Mouse (Mus musculus): ENCODE results near the gene Cmas. TPM values are rescaled to one million over a fixed set of nuclear protein-coding genes. Genes with fewer than 3 reads are reported as not detected.

The Cmas gene
- polyA plus RNA-seq, 1 experiment from 2014 or later: 181 TPM

DNA sequence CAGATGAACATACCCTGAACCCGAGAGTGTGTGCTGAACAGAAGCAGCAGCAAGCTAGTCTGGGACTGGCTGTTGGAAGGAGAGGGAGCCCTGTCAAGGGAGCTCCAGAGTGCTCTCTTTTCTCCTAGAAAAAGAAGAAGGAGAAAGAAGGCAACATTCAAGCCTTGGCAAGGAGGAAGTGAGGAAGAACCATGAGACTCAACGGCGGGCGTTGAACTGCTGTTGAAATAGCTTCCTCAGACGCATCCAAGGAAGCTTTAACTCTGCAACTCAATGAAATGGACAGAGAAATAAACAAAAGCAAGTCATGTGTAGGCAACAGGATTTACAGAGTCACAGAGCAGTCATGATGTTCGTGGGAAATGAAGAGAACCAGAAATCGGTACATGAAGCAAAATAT lies 9.7 kb upstream of the Cmas start:
- Histone ChIP-seq H3K4me2 (ENCODE audit: low read depth, low read length) (no peak overlapping the region), H3K9me3 (ENCODE audit: control insufficient read depth, low read length) (no peaks in the 10 kb centered on the region), H3K4me3 (ENCODE audit: low read depth, low read length) (no peak overlapping the region), H3K27ac (ENCODE audit: low read depth, low read length) (no peak overlapping the region), H3K36me3 (ENCODE audit: control insufficient read depth, insufficient read depth, low read length) (no peaks in the 10 kb centered on the region), H3K4me1 (ENCODE audit: control insufficient read depth, insufficient read depth, low read length) (no peaks in the 10 kb centered on the region), H3K27me3 (ENCODE audit: control insufficient read depth, insufficient read depth, low read length) (no peaks in the 10 kb centered on the region), H3K9ac (replicated peaks; ENCODE audit: low read depth, low read length) (no peak overlapping the region)
- 85% methylated on average over 7 of the region's 7 CpGs for WGBS
- ATAC-seq (ENCODE audit: low read depth): no peak

- Histone ChIP-seq H3K9me3 (ENCODE audit: control insufficient read depth, low read length) (no peaks in the 10 kb centered on the region), H3K27me3 (ENCODE audit: control insufficient read depth, insufficient read depth, low read length) (no peaks in the 10 kb centered on the region), H3K9ac (replicated peaks; ENCODE audit: low read depth, low read length) (no peak overlapping the region), H3K4me3 (ENCODE audit: low read depth, low read length) (no peak overlapping the region), H3K36me3 (ENCODE audit: control insufficient read depth, insufficient read depth, low read length) (no peaks in the 10 kb centered on the region), H3K4me1 (ENCODE audit: control insufficient read depth, insufficient read depth, low read length) (no peaks in the 10 kb centered on the region), H3K27ac (ENCODE audit: low read depth, low read length) (no peak overlapping the region), H3K4me2 (ENCODE audit: low read depth, low read length) (no peak overlapping the region)
- ATAC-seq (ENCODE audit: low read depth): no peak
- WGBS: 86% methylated on average over 2 of the region's 2 CpGs
Measured at GRCm38 (mm10) chr6:142747165-142747564, 9.3 kb upstream of the Cmas start.

- Histone ChIP-seq H3K4me3 (ENCODE audit: low read depth, low read length) (no peak overlapping the region), H3K27ac (ENCODE audit: low read depth, low read length) (no peak overlapping the region)
- 74% methylated on average over 8 of the region's 8 CpGs for WGBS
Measured at GRCm38 (mm10) chr6:142748057-142748708, 8.3 kb upstream of the Cmas start.

DNA sequence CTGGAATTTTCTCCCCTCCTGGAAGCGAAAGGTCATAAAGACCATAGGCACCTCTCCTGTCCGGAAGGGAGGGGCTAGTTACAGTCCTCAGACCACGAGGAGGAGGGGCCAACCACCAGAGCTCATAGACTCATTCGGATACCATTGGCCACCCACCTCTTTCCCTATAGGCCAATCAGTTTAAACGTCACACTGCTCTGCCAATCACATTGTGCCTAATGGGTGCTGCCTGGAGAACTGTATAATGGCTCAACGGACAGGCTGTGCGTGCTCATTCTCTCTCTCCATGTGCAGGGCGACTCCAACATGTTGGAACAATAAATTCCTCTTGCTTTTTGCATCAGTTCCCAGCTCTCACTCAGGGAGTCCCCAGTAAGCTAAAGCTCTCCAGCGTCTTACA lies 5.1 kb upstream of the Cmas start:
- 43% methylated on average over 9 of the region's 9 CpGs for WGBS

More at GRCm38 (mm10) chr6:142748057-142748708, 8.3 kb upstream of the Cmas start:
- Histone ChIP-seq H3K36me3 (ENCODE audit: control insufficient read depth, insufficient read depth, low read length) (no peaks in the 10 kb centered on the region), H3K4me1 (ENCODE audit: control insufficient read depth, insufficient read depth, low read length) (no peaks in the 10 kb centered on the region), H3K9ac (replicated peaks; ENCODE audit: low read depth, low read length) (no peak overlapping the region), H3K27me3 (ENCODE audit: control insufficient read depth, insufficient read depth, low read length) (no peaks in the 10 kb centered on the region), H3K9me3 (ENCODE audit: control insufficient read depth, low read length) (no peaks in the 10 kb centered on the region), H3K4me2 (ENCODE audit: low read depth, low read length) (no peak overlapping the region)
- ATAC-seq (ENCODE audit: low read depth): no peak

DNA sequence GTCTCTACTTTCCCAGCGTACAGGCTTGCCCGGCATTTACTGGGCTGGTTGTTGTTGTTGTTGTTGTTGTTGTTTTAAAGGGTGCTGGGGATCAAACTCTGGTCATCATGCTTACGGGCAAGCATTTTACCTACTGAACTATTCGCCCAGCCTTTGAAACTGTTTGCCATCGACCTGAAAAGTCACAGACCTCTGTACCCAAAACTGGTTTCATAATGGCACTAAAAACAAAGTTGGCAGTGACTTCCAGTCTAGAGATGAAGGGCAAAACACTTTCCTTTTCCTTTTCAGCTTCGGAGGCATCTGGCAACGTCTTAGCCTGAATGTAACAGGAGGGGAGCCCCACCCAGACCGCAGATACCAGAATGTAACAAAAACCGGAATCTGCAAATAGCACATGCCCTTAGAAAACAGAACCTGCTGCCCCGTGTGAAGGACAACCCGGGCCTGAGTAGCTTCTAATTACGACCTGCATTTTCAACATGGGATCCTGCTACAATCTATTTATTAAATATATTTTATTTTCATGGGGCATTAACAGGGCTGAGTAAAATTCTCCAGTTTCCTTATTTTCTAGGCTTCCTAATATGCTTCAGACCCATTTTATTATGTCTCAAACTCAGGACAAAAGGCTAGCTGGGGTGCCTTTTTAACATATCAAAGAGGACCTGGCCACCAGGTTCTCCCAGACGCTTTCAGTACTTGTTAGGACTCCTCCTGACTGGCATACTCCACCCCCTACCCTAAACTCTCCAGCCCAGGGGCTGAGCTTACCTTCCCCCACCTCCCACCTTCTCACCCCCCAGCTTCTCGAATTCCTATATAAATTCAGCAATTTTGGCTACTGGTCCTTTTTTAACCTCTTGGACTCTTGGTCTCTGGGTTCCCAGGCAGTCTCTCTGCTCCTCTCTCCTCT lies 3.9 kb upstream of the Cmas start:
- Histone ChIP-seq H3K27ac (ENCODE audit: low read depth, low read length) (no peak overlapping the region), H3K9ac (replicated peaks; ENCODE audit: low read depth, low read length) (no peak overlapping the region), H3K4me3 (ENCODE audit: low read depth, low read length) (no peak overlapping the region), H3K36me3 (ENCODE audit: control insufficient read depth, insufficient read depth, low read length) (no peaks in the 10 kb centered on the region), H3K4me2 (ENCODE audit: low read depth, low read length) (no peak overlapping the region), H3K27me3 (ENCODE audit: control insufficient read depth, insufficient read depth, low read length) (no peaks in the 10 kb centered on the region), H3K4me1 (ENCODE audit: control insufficient read depth, insufficient read depth, low read length) (peaks cover 1% of the 10 kb centered on the region), H3K9me3 (ENCODE audit: control insufficient read depth, low read length) (no peaks in the 10 kb centered on the region)
- WGBS: 40% methylated on average over 14 of the region's 14 CpGs
- no peak for ATAC-seq (ENCODE audit: low read depth)

More for the DNA sequence above, 5.1 kb upstream of the Cmas start:
- peak; percentile 84 for ATAC-seq (ENCODE audit: low read depth)
- Histone ChIP-seq H3K27ac (ENCODE audit: low read depth, low read length) (no peak overlapping the region), H3K27me3 (ENCODE audit: control insufficient read depth, insufficient read depth, low read length) (no peaks in the 10 kb centered on the region), H3K4me1 (ENCODE audit: control insufficient read depth, insufficient read depth, low read length) (no peaks in the 10 kb centered on the region), H3K9ac (replicated peaks; ENCODE audit: low read depth, low read length) (no peak overlapping the region), H3K4me2 (ENCODE audit: low read depth, low read length) (no peak overlapping the region), H3K9me3 (ENCODE audit: control insufficient read depth, low read length) (no peaks in the 10 kb centered on the region), H3K36me3 (ENCODE audit: control insufficient read depth, insufficient read depth, low read length) (no peaks in the 10 kb centered on the region), H3K4me3 (ENCODE audit: low read depth, low read length) (no peak overlapping the region)

DNA sequence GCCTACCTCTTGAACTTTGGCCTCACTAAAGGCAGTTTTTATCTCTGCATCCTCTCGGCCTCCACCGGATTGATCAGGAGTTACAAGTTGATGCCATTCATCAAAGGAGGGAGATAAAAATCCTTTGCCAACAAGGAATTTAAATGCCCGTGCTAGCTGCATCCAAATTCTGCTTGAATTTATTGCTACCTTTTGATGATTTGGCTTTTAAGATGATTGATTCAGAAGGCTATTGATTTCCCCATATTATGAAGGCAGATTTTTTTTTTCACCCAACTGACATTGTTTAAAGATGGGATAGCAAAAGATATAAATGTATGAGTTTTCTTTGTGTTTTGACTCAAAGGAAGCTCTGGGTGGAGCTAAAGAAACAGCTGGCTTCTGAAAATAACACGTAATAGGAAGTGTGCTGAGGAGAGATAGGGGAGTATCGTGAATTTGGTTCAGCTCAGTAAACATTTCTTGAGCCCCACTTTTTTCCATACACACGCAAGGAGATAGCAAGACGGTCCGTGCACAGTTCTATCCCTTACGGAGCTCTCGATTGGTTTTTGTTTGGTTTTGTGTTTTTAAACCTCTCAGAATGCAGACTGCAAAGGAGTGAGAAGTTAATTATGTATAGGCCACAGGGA lies 964 bp downstream of the Cmas start:
- H3K4me1 ChIP-seq (ENCODE audit: control insufficient read depth, insufficient read depth, low read length): peaks cover 16% of the 10 kb centered on the region
- peak overlapping the region; percentile 84 for H3K4me3 ChIP-seq (ENCODE audit: low read depth, low read length)
- WGBS: 43% methylated on average over 10 of the region's 10 CpGs
- H3K36me3 ChIP-seq (ENCODE audit: control insufficient read depth, insufficient read depth, low read length): 0 out of 2 replicates have a peak, but pooled peaks cover 4% of the 10 kb centered on the region
- H3K4me2 ChIP-seq (ENCODE audit: low read depth, low read length): peak overlapping the region; percentile 68
- peak overlapping the region; percentile 80 for H3K27ac ChIP-seq (ENCODE audit: low read depth, low read length)
- no peaks in the 10 kb centered on the region for H3K9me3 ChIP-seq (ENCODE audit: control insufficient read depth, low read length)
- no peak for ATAC-seq (ENCODE audit: low read depth)
- H3K9ac ChIP-seq (replicated peaks; ENCODE audit: low read depth, low read length): peak overlapping the region; percentile 80
- no peaks in the 10 kb centered on the region for H3K27me3 ChIP-seq (ENCODE audit: control insufficient read depth, insufficient read depth, low read length)

DNA sequence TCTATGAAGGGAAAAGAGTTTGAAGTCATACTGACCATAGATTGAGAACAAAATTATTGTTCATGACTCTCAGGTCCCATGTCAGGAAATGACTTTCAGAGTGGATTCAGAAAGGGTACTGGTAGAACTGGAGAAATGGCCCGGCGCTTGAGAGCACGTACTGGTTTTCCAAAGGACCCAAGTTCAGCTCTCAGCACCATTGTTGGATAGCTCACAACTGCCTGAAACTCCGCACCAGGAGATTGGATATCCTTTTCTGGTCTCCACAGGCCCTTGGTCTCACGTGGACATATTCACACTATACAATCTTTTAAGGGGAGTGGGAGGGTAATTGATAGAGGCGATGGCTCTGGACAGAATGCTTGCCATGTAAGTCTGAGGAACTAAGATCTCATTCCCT lies 1.5 kb downstream of the Cmas start:
- no peak for ATAC-seq (ENCODE audit: low read depth)
- H3K9ac ChIP-seq (replicated peaks; ENCODE audit: low read depth, low read length): peak overlapping the region; percentile 80; the same call in 1 of the 2 replicates
- H3K27ac ChIP-seq (ENCODE audit: low read depth, low read length): no peak overlapping the region

DNA sequence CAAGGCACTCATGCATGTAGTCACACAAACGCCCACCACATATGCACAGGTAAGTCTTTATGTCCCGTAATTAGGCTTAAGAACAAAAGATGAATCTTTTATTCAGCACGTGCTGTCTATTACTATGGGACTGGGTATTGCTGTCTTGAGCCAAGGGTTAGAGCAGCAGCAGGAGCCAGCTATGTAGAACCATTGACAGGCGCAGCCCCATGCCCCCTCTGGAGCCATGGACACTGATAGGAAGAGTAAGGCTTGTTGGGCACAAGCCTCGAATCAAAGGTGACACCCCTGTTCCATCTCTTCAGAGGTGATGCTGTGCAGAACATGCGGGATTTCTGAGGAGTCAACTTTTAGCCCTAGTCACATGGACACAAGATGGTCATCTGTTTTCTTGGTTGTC lies 2.1 kb downstream of the Cmas start:
- no peak overlapping the region for H3K4me3 ChIP-seq (ENCODE audit: low read depth, low read length)
- peaks cover 16% of the 10 kb centered on the region for H3K4me1 ChIP-seq (ENCODE audit: control insufficient read depth, insufficient read depth, low read length)
- H3K27me3 ChIP-seq (ENCODE audit: control insufficient read depth, insufficient read depth, low read length): no peaks in the 10 kb centered on the region
- no peak for ATAC-seq (ENCODE audit: low read depth)
- no peak overlapping the region for H3K27ac ChIP-seq (ENCODE audit: low read depth, low read length)
- 0 out of 2 replicates have a peak, but pooled peaks cover 4% of the 10 kb centered on the region for H3K36me3 ChIP-seq (ENCODE audit: control insufficient read depth, insufficient read depth, low read length)
- no peaks in the 10 kb centered on the region for H3K9me3 ChIP-seq (ENCODE audit: control insufficient read depth, low read length)
- 96% methylated on average over 6 of the region's 6 CpGs for WGBS
- no peak overlapping the region for H3K4me2 ChIP-seq (ENCODE audit: low read depth, low read length)
- H3K9ac ChIP-seq (replicated peaks; ENCODE audit: low read depth, low read length): no peak overlapping the region

More for the DNA sequence above, 1.5 kb downstream of the Cmas start:
- H3K27me3 ChIP-seq (ENCODE audit: control insufficient read depth, insufficient read depth, low read length): no peaks in the 10 kb centered on the region
- peak overlapping the region; percentile 68 for H3K4me2 ChIP-seq (ENCODE audit: low read depth, low read length)
- H3K4me1 ChIP-seq (ENCODE audit: control insufficient read depth, insufficient read depth, low read length): peaks cover 16% of the 10 kb centered on the region
- H3K4me3 ChIP-seq (ENCODE audit: low read depth, low read length): peak overlapping the region; percentile 84
- H3K36me3 ChIP-seq (ENCODE audit: control insufficient read depth, insufficient read depth, low read length): 0 out of 2 replicates have a peak, but pooled peaks cover 4% of the 10 kb centered on the region
- H3K9me3 ChIP-seq (ENCODE audit: control insufficient read depth, low read length): no peaks in the 10 kb centered on the region
- 93% methylated on average over 6 of the region's 6 CpGs for WGBS

Measured in neural tube, embryonic 14.5 days (tissue).